ENCODE assay signal across 8 mouse cellular contexts in genomic region chr5:150384272-150385215, GRCm38 (mm10).
A peak's percentile ranks its signal among the peaks of the same experiment; 100 is the strongest.
DNase-seq lines count a peak whose midpoint lies in the region; ATAC-seq lines count a peak whose summit lies in the region.
"Had no signal": no experiment of that assay in that cellular context is flagged by ENCODE, and none has a peak within 500 bp of the region (broad histone marks: within the 10 kb centered on the region; RNA-seq: fewer than 3 reads in every experiment).

No protein-coding gene starts in this region.

- WGBS in kidney, embryonic 15.5 days: 54% methylated on average over 17 of the region's 17 CpGs
- 49% methylated on average over 17 of the region's 17 CpGs for WGBS in embryonic facial prominence, embryonic 15.5 days
- 71% methylated on average over 17 of the region's 17 CpGs for WGBS in forebrain, embryonic 15.5 days

- no peaks in the 10 kb centered on the region for H3K9me3 ChIP-seq in kidney, embryonic 15.5 days (replicated peaks)
- no peaks in the 10 kb centered on the region for H3K9me3 ChIP-seq in embryonic facial prominence, embryonic 15.5 days (replicated peaks)
- H3K9me3 ChIP-seq in forebrain, embryonic 15.5 days: no peaks in the 10 kb centered on the region

- 0 out of 2 replicates have a peak, but pooled peaks have one; percentile 47 for ATAC-seq in kidney, embryonic 15.5 days (replicated peaks; ENCODE audit: low FRiP score)
- ATAC-seq in embryonic facial prominence, embryonic 15.5 days (ENCODE audit: insufficient number of reproducible peaks, low FRiP score, low TSS enrichment, low read depth): no peak
- no peak for ATAC-seq in forebrain, embryonic 15.5 days (replicated peaks)

- no peak for DNase-seq in kidney, postnatal 14 days
- peak; percentile 24 for DNase-seq in R1 (ENCODE audit: low read depth, low spot score)
- peak; percentile 8 for DNase-seq in lung, postnatal 14 days
- DNase-seq in cerebellum, adult 9-11 months: no peak
- DNase-seq: cerebellum, postnatal 10 days had no signal

- peaks cover 23% of the 10 kb centered on the region for H3K4me1 ChIP-seq in kidney, embryonic 15.5 days
- no peaks in the 10 kb centered on the region for H3K4me1 ChIP-seq in embryonic facial prominence, embryonic 15.5 days
- no peaks in the 10 kb centered on the region for H3K4me1 ChIP-seq in forebrain, embryonic 15.5 days

- H3K27me3 ChIP-seq in kidney, embryonic 15.5 days: no peaks in the 10 kb centered on the region
- no peaks in the 10 kb centered on the region for H3K27me3 ChIP-seq in embryonic facial prominence, embryonic 15.5 days
- no peaks in the 10 kb centered on the region for H3K27me3 ChIP-seq in forebrain, embryonic 15.5 days

- no peak overlapping the region for H3K9ac ChIP-seq in kidney, embryonic 15.5 days
- no peak overlapping the region for H3K9ac ChIP-seq in embryonic facial prominence, embryonic 15.5 days
- no peak overlapping the region for H3K9ac ChIP-seq in forebrain, embryonic 15.5 days (replicated peaks)

- no peak overlapping the region for H3K4me2 ChIP-seq in kidney, embryonic 15.5 days
- H3K4me2 ChIP-seq in embryonic facial prominence, embryonic 15.5 days (replicated peaks): no peak overlapping the region
- no peak overlapping the region for H3K4me2 ChIP-seq in forebrain, embryonic 15.5 days (replicated peaks)

- H3K27ac ChIP-seq in kidney, embryonic 15.5 days: peak overlapping the region; percentile 84
- 0 out of 2 replicates have a peak overlapping the region, but pooled peaks have one; percentile 18 for H3K27ac ChIP-seq in embryonic facial prominence, embryonic 15.5 days (replicated peaks)
- no peak overlapping the region for H3K27ac ChIP-seq in forebrain, embryonic 15.5 days (replicated peaks)

- no peak overlapping the region for H3K4me3 ChIP-seq in kidney, embryonic 15.5 days (replicated peaks)
- no peak overlapping the region for H3K4me3 ChIP-seq in embryonic facial prominence, embryonic 15.5 days (replicated peaks)
- H3K4me3 ChIP-seq in forebrain, embryonic 15.5 days: no peak overlapping the region

- H3K36me3 ChIP-seq in kidney, embryonic 15.5 days: 0 out of 2 replicates have a peak, but pooled peaks cover 7% of the 10 kb centered on the region
- H3K36me3 ChIP-seq in embryonic facial prominence, embryonic 15.5 days: peaks cover 19% of the 10 kb centered on the region
- H3K36me3 ChIP-seq in forebrain, embryonic 15.5 days: peaks cover 75% of the 10 kb centered on the region

Comparison
In these comparisons a context has a peak if more than half of its experiments do, and no peak if none do; other contexts are left out.
1. DNase-seq: peak in R1 (single experiment) and lung, postnatal 14 days (single experiment); none in kidney, postnatal 14 days (single experiment) and cerebellum, adult 9-11 months (single experiment).